Mouse (Mus musculus): ENCODE data around the gene Atxn1. TPM values are rescaled to one million over a fixed set of nuclear protein-coding genes. Genes with fewer than 3 reads are reported as not detected.
A peak's percentile ranks its signal among the peaks of the same experiment; 100 is the strongest.

Gene Atxn1
- polyA plus RNA-seq, 1 experiment from 2014 or later = 1.7 TPM

DNA sequence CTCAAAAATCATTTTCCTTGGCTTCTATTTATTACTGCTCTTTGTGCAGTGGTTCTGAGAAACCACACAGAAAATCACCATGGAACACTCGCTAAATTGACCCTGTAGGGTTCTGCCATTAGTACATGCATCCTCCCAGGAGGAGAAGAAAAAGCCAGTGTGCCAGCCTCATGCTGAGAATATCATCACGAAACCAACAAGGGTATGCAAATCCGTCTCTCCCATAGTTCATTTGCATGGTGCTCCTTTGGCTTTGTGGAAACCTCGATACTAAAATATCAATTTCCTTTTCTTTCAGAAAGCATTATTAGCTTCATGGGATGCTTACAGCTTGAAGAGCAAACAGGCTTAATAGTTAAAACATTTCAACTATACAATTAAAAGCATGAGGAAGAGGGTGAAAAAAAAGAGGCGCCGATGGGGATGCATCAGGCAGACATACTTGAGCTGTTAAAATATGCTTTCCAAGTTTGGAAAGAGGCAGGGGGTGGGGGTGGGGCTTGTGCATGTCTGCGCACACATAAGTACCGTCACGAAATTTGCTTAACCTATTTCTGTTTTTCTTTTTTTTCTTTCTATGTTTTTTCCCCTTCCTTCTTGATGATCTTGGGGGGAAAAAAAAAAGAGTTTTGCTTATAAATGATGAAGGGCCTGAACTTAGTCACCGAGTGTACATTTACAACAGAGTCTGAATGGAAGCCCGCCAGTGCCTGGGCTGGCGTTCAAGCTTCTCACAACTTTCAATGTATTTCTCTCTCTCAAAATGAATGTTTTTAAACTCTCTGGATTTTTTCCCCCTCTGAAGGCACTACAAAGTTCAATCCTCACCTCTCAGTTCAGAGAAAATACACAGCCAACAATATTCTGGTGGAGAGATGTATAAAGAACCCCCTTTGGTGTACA, 303.3 kb downstream of the Atxn1 start:
- ATAC-seq = no peak
- H3K4me3 ChIP-seq = no peak overlapping the region
- H3K9me3 ChIP-seq (replicated peaks) = no peaks in the 10 kb centered on the region
- H3K4me1 ChIP-seq = no peaks in the 10 kb centered on the region
- WGBS (ENCODE audit: insufficient replicate concordance) = 77% methylated on average over 12 of the region's 12 CpGs
- H3K27me3 ChIP-seq (replicated peaks) = no peaks in the 10 kb centered on the region
- no peaks in the 10 kb centered on the region for H3K36me3 ChIP-seq
- no peak overlapping the region for H3K4me2 ChIP-seq
- no peak overlapping the region for H3K27ac ChIP-seq
- H3K9ac ChIP-seq = no peak overlapping the region

DNA sequence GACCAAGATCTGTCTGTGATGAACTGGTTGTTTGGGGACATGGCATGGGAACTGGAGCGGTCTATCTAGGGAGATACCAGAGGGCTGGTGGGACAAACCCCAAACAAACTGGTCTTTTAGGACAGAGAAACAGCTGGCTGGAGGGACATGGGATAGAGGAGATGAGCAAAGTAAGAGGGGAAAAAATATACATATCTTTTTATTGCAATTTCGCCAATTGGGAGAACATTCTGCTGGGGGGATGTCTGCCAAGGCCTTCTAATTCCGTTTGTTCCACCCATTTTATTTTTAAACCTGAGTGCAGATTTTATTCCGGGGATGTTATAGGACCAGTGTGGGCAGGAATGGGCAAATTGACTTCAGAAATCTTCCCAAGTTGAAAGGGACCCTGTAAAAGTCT, 305.0 kb downstream of the Atxn1 start:
- H3K9ac ChIP-seq = no peak overlapping the region
- no peak overlapping the region for H3K27ac ChIP-seq
- 68% methylated on average over 4 of the region's 4 CpGs for WGBS (ENCODE audit: insufficient replicate concordance)
- no peaks in the 10 kb centered on the region for H3K27me3 ChIP-seq (replicated peaks)
- H3K9me3 ChIP-seq (replicated peaks) = no peaks in the 10 kb centered on the region
- H3K4me2 ChIP-seq = no peak overlapping the region
- H3K4me1 ChIP-seq = no peaks in the 10 kb centered on the region
- no peak overlapping the region for H3K4me3 ChIP-seq
- ATAC-seq = no peak
- H3K36me3 ChIP-seq = no peaks in the 10 kb centered on the region

GRCm38 (mm10) chr13:45658343-45658742, 306.5 kb downstream of the Atxn1 start:
- ATAC-seq = no peak
- Histone ChIP-seq H3K27me3 (replicated peaks) (no peaks in the 10 kb centered on the region), H3K36me3 (no peaks in the 10 kb centered on the region), H3K9me3 (replicated peaks) (no peaks in the 10 kb centered on the region), H3K4me3 (no peak overlapping the region), H3K9ac (no peak overlapping the region), H3K4me2 (no peak overlapping the region), H3K27ac (no peak overlapping the region), H3K4me1 (no peaks in the 10 kb centered on the region)
- 81% methylated on average over 5 of the region's 5 CpGs for WGBS (ENCODE audit: insufficient replicate concordance)

DNA sequence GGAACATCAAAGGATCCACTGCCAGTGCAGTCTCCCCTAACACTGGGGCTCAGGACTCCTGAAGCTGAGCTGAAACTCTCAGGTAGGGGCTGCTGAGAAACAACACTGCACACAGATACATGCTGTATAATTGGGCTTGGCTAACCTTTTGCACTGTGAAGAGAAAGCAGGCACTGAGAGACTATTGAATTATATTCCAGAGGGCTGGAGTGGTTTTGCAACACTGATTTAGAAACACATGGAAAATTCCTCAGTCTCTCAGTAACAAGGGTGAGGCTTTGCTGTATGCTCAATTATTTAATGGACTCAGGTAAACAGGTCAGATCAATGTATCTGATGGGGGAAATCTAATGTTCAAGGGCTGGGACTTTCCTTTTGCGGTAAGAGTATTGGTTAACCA, 307.6 kb downstream of the Atxn1 start:
- H3K9me3 ChIP-seq (replicated peaks) = no peaks in the 10 kb centered on the region
- no peak for ATAC-seq
- no peaks in the 10 kb centered on the region for H3K36me3 ChIP-seq
- H3K27me3 ChIP-seq (replicated peaks) = no peaks in the 10 kb centered on the region
- H3K4me2 ChIP-seq = no peak overlapping the region
- H3K27ac ChIP-seq = no peak overlapping the region
- no peak overlapping the region for H3K4me3 ChIP-seq
- no peaks in the 10 kb centered on the region for H3K4me1 ChIP-seq
- WGBS (ENCODE audit: insufficient replicate concordance) = 90% methylated on average over 1 of the region's 1 CpGs
- no peak overlapping the region for H3K9ac ChIP-seq

DNA sequence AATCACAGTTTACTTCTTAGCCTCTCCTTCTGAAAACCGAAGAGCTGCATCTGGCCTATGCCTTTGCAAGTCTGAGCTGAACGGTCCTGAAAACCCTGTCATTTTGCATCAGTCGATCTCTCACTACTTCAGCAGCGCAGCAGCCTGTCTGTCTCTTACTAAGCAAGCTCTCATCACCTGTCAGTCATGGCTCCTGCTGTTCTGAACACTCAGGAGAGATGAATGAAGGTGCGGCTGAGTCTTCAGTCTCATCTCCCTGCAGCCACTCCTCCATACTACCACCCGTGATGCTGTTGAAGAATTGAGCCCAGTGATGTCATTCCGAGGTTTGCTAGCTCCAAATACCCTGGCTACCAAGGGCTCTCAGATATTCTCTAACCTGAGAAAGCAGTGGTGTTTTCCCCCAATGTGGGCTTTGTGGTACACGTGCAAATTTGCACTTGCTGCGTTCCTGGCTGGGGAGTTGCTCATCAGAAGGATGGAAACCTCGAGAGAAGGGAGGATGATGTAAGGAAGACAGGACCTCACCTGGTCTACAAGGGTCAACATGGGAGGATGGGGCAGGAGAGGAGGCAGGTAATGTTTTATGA, 313.1 kb downstream of the Atxn1 start:
- Histone ChIP-seq H3K4me1 (no peaks in the 10 kb centered on the region), H3K9ac (no peak overlapping the region), H3K27me3 (replicated peaks) (no peaks in the 10 kb centered on the region), H3K9me3 (replicated peaks) (no peaks in the 10 kb centered on the region), H3K4me3 (no peak overlapping the region), H3K27ac (no peak overlapping the region), H3K36me3 (0 out of 2 replicates have a peak, but pooled peaks cover 2% of the 10 kb centered on the region), H3K4me2 (no peak overlapping the region)
- ATAC-seq = no peak
- 69% methylated on average over 10 of the region's 10 CpGs for WGBS (ENCODE audit: insufficient replicate concordance)

DNA sequence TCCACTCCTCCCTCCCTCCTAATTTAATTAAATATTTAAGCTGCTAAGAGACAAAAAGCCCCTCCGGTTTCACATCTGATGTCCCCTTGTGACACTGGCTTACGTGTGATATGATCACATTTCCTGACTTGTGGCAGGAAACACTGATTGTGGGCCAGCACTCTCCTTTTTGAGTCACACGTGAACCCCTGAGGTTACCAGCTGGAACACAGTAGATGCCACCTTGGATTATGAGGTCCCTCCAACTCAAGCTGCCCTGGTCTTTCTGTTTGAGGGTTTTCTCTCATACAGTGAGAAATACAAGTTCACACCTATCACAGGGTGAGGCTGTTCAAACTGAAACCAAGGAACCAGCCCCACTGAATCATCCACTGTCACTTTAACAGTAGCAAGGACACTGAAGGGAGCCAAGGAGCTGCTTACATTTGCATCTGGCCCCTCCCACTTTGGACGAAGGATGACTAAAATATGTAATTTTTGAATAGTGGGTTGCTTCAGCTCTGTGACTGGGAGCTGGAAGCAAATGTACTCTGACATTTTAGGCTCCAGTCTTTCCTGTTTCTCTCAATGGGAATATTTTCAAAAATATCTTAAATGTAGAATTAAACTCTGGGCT, 315.5 kb downstream of the Atxn1 start:
- no peak overlapping the region for H3K27ac ChIP-seq
- H3K9me3 ChIP-seq (replicated peaks) = no peaks in the 10 kb centered on the region
- H3K4me3 ChIP-seq = no peak overlapping the region
- WGBS (ENCODE audit: insufficient replicate concordance) = 39% methylated on average over 4 of the region's 4 CpGs
- H3K4me1 ChIP-seq = no peaks in the 10 kb centered on the region
- H3K4me2 ChIP-seq = no peak overlapping the region
- H3K27me3 ChIP-seq (replicated peaks) = no peaks in the 10 kb centered on the region
- no peak for ATAC-seq
- 0 out of 2 replicates have a peak, but pooled peaks cover 2% of the 10 kb centered on the region for H3K36me3 ChIP-seq
- H3K9ac ChIP-seq = no peak overlapping the region

DNA sequence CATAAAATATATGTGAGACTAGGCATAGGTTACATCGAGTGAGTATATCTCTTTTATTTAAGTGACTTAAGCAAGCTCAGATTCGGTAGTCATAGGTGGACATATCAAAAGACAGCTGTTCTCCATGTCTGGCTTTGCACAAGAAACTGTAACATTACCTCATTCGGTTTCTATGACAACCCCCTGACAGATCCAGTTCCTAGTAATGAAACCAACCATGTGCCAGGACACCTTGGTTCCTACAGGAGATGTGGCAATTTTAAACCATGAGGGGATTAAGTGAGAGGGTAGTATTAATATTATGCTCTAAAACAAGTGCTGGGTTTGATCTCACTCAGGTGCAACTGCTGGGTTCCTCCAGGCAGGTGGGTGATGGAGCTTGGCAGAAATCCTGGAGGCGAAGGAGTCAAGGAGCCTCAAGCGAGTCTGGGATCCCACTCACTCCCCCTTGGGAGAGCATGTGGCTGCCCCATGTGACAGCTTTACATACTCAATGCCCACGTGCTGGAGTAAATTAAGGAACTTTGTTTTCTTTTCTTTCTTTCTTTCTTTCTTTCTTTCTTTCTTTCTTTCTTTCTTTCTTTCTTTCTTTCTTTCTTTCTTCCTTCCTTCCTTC, 320.9 kb downstream of the Atxn1 start:
- Histone ChIP-seq H3K27ac (no peak overlapping the region), H3K4me1 (0 out of 2 replicates have a peak, but pooled peaks cover 5% of the 10 kb centered on the region), H3K9me3 (replicated peaks) (no peaks in the 10 kb centered on the region), H3K27me3 (replicated peaks) (no peaks in the 10 kb centered on the region), H3K9ac (no peak overlapping the region), H3K36me3 (0 out of 2 replicates have a peak, but pooled peaks cover 2% of the 10 kb centered on the region), H3K4me2 (no peak overlapping the region), H3K4me3 (no peak overlapping the region)
- ATAC-seq = no peak
- 65% methylated on average over 6 of the region's 6 CpGs for WGBS (ENCODE audit: insufficient replicate concordance)

DNA sequence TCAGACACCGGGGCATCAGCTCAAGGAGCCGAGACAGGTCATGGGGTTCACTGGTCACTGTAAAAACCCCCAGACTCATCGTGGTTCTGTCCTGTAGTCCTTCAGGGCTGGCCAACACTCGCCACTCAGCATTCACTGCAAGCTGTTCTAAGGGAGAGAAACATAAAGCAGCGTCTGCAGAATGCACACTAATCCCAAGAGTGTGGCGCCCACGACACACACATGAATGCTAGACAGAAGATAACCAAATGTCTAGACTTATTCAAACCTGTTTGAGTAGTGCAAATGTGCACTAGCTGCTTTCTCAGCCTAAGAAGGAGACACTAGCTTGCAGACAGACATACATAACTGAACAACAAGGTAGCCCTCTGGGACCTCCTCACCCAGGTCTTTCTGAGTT, 321.9 kb downstream of the Atxn1 start:
- Histone ChIP-seq H3K4me2 (no peak overlapping the region), H3K4me3 (no peak overlapping the region), H3K36me3 (0 out of 2 replicates have a peak, but pooled peaks cover 2% of the 10 kb centered on the region), H3K4me1 (0 out of 2 replicates have a peak, but pooled peaks cover 5% of the 10 kb centered on the region), H3K27me3 (replicated peaks) (no peaks in the 10 kb centered on the region), H3K9ac (no peak overlapping the region), H3K9me3 (replicated peaks) (no peaks in the 10 kb centered on the region), H3K27ac (no peak overlapping the region)
- ATAC-seq = no peak
- 67% methylated on average over 7 of the region's 7 CpGs for WGBS (ENCODE audit: insufficient replicate concordance)

- no peak overlapping the region for H3K4me3 ChIP-seq
- no peak for ATAC-seq
- H3K27me3 ChIP-seq (replicated peaks) = no peaks in the 10 kb centered on the region
- H3K9me3 ChIP-seq (replicated peaks) = no peaks in the 10 kb centered on the region
- H3K4me1 ChIP-seq = peaks cover 12% of the 10 kb centered on the region
- H3K36me3 ChIP-seq = no peaks in the 10 kb centered on the region
- 75% methylated on average over 5 of the region's 5 CpGs for WGBS (ENCODE audit: insufficient replicate concordance)
- H3K27ac ChIP-seq = no peak overlapping the region
- no peak overlapping the region for H3K9ac ChIP-seq
- H3K4me2 ChIP-seq = no peak overlapping the region
These were observed 324.4 kb downstream of the Atxn1 start for GRCm38 (mm10) chr13:45640431-45640830.

GRCm38 (mm10) chr13:45638281-45638680, 326.5 kb downstream of the Atxn1 start:
- Histone ChIP-seq H3K27ac (no peak overlapping the region), H3K4me2 (no peak overlapping the region), H3K4me1 (peaks cover 12% of the 10 kb centered on the region), H3K36me3 (no peaks in the 10 kb centered on the region), H3K4me3 (no peak overlapping the region), H3K27me3 (replicated peaks) (no peaks in the 10 kb centered on the region), H3K9ac (no peak overlapping the region), H3K9me3 (replicated peaks) (no peaks in the 10 kb centered on the region)
- WGBS (ENCODE audit: insufficient replicate concordance) = 21% methylated on average over 1 of the region's 1 CpGs
- no peak for ATAC-seq

GRCm38 (mm10) chr13:45637324-45637723, 327.5 kb downstream of the Atxn1 start:
- peaks cover 7% of the 10 kb centered on the region for H3K4me1 ChIP-seq
- H3K27me3 ChIP-seq (replicated peaks) = no peaks in the 10 kb centered on the region
- H3K4me2 ChIP-seq = no peak overlapping the region
- H3K9me3 ChIP-seq (replicated peaks) = no peaks in the 10 kb centered on the region
- no peaks in the 10 kb centered on the region for H3K36me3 ChIP-seq
- H3K4me3 ChIP-seq = no peak overlapping the region
- 47% methylated on average over 8 of the region's 8 CpGs for WGBS (ENCODE audit: insufficient replicate concordance)
- no peak overlapping the region for H3K27ac ChIP-seq
- no peak for ATAC-seq
- H3K9ac ChIP-seq = no peak overlapping the region

GRCm38 (mm10) chr13:45636435-45636834, 328.4 kb downstream of the Atxn1 start:
- WGBS (ENCODE audit: insufficient replicate concordance) = 38% methylated on average over 3 of the region's 3 CpGs
- Histone ChIP-seq H3K4me3 (no peak overlapping the region), H3K36me3 (no peaks in the 10 kb centered on the region), H3K9ac (no peak overlapping the region), H3K27me3 (replicated peaks) (no peaks in the 10 kb centered on the region), H3K4me2 (no peak overlapping the region), H3K4me1 (peaks cover 7% of the 10 kb centered on the region), H3K27ac (no peak overlapping the region), H3K9me3 (replicated peaks) (no peaks in the 10 kb centered on the region)
- peak; percentile 49; the same call in 1 of the 2 replicates for ATAC-seq
